Mouse (Mus musculus): ENCODE measurements around the gene Cdc37. TPM values are rescaled to one million over a fixed set of nuclear protein-coding genes. Genes with fewer than 3 reads are reported as not detected.

Cdc37 gene
- total RNA-seq, 2 experiments from 2014 or later, result 128 to 131 TPM

DNA sequence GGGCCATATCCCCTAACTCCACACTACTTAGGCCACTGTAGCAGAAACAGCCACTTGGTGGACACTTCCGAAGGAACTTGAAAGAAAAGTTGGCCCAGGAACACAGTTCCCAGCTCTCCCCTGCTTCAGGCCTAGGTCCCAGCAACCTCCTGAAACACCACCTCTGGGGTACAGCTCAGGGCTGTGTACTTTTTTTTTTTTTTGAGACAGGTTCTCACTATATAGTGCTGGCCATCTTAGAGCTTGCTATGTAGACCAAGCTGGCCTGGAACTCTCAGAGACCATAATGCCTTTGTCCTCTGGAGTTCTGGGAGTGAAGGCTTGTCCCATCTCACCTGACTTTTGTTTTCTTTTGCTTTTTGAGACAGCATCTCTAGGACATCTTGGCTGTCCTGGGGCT lies 19.4 kb upstream of the Cdc37 start:
- intact Hi-C loops (cut with DNase I), result no loop called here
- DNase-seq (ENCODE audit: low spot score in 2 of 2), result no peak

DNA sequence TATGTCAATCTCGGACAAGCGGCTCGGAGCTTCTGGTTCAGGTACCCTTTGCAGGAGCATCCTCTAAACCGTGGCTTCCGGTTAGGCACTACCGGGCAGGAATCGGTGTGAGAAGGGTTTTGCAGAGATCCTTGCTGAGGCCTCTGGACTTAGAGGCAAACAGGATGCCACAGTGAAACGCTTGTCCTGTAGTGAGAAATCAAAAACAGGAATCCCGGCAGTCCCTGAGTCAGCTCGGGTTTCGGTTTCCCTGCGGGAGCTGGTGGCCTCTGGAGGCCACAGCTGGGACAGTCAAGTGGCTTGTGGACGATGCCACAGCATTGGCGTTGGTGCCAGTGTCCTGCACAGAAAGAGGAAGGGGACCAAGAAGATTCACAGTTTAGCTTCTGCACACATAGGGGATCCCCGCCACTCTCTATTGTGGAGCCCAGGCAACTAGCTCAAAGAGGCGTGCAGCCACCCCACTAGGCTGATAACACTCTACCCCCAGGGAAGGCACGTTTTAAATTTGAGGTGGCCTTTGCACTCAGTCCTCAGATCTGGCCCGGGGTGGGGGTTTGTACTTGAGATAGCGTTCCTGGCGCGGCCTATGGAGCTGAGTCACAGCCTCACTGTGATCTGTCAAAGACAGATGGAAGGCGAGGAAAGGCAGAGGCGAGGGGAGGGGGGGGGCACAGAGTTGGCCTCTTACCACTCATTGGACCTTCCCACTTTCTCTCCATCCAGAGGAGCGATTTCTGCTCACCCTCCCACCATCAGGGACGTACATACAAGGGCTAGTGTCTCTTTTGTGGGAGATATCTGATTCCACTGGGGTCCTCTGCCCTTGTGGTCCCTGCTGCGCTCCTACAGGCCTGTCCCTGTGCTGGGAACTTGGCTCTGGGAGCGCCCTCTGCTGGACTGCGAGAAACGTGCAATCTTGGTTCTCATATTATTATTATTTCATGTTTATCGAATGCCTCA lies 18.7 kb upstream of the Cdc37 start:
- intact Hi-C loops (cut with DNase I), result no loop called here
- DNase-seq (ENCODE audit: low spot score in 2 of 2), result peak; percentile 53 to 72

DNA sequence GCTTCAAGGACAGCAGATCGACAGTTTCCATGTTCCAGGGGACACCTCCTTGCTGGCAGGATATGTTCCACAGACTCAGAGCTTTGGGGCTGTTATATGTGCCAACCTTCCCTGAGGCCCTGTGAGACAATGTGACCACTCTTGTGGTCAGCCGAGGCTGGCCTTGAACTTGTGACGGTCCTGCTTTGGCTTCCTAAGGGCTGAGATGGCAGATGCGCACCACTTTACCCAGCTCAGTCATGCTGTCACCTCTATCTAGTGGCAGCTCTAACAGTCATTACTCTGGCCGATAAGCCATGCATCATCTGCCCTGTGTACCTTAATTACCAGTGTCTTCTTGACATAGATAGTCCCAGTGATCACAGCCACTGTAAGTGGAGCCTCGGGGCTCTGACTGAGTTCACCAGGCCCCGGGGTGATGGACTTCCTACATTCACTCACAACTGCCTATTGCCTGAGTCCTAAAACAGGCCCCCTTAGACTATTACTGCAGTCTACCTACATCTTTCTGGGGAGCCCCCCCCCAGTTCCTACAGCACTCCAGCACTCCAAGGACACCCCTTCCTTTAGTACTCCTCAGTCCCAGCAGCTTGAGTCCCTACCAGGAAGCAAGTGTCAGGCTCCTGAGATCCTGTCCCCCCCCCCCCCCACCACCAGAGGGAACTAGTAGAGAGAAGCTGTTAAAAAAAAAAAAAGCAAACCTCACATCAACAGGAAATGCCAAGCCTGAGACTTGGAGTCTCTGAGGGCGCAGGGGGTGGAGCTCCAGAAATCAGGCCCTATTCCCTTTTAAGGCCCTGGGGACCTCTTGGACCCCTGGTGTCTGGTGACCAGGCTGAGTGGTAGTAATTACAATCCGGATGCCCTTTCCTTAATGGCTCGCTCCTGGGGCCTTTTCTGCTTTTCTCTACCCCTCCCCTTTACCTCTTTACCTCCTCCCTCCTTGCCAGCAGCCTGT lies 17.6 kb upstream of the Cdc37 start:
- intact Hi-C loops (cut with DNase I), result no loop called here
- no peak for DNase-seq (ENCODE audit: low spot score in 2 of 2)

DNA sequence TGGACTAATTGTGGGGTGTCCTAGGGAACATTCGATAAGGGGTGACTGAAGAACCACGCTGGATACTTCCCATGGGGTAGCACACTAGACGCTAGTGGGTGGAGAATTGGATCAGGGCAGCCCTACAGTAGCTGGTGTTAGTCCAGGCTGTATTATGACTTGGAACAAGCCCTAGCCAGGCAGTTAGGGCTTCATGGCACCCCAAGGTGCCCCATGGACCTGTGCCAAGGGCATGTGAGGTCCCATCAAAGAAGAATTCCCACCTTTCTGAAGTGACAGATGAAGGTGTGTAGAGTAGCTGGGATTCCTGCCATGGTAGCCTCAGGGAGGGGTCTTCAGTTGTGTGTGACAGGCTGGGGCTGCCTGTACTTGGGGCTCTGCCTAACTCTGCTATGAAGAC lies 16.7 kb upstream of the Cdc37 start:
- intact Hi-C loops (cut with DNase I), result no loop called here
- DNase-seq (ENCODE audit: low spot score in 2 of 2), result peak in 1 of 2 experiments; percentile 25

DNA sequence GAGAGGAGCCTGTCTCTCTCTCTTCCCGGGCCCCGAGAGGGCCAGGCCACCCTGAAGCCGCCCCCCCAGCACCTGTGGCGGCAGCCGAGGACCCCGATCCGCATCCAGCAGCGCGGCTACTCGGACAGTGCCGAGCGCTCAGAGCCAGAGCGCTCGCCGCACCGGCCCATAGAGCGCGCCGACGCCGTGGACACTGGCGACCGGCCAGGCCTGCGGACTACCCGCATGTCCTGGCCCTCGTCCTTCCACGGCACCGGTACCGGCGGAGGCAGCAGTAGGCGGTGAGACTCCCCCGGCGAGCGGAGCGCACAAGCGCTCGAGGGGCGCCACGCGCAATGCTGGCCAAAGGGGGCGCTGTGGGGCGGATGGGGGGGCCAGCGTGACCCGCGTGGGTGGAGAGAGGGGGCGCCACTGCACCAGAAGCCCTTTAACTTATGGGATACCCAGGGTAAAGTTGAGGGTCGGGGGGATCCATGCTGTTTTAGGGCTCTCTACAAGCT lies 16.2 kb upstream of the Cdc37 start:
- intact Hi-C loops (cut with DNase I), result no loop called here
- DNase-seq (ENCODE audit: low spot score in 2 of 2), result peak; percentile 46 to 58

DNA sequence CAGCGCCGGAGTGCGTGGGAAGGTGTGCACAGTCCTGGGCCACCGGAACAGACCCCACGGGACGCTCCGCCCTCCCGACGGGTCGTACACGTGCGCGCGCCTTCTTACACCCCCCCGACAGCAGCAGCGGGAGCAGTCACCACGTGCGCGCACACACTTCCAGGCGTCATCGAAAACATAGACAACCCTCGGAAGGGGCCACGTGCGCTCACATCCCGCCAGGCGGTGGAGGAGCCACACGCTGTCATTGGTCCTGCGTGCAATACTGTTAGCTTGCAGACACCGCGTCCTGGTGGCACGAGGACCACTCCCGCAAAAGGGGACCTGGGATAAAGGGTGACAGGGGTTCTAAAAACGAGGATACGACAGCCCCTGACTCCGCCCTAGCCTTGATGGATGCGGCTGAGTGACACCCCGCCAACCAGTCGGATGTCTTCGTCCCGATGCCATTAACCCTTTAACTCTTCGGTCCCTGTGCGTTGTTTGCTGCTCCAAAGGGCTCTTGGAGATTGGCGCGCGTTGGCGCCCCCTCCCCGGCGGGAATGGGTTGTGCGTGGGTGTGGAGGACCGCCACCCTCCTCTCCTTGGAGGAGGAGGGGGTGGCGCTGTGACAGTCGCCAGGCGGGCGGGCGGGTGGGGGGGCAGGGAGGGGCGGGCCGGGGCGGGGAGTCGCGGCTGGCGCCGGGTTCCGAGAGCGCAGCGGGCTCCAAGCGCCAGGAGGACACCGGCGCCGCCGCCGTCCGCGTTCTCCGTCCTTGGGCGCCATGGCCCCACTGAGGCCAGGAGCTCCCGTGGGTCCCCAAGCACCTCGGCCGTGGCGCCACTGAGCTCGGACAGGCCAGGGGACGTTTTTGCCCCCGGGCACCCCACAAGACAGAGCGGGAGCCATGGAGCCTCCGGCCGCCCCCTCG lies 15.5 kb upstream of the Cdc37 start, which contains the start of gene Pde4a:
Gene Pde4a (plus strand): TSS at position 674 of the 911 bp plus-strand sequence.
- DNase-seq (ENCODE audit: low spot score in 2 of 2), result peak; percentile 83 to 94
- intact Hi-C loops (cut with DNase I), result no loop called here

DNA sequence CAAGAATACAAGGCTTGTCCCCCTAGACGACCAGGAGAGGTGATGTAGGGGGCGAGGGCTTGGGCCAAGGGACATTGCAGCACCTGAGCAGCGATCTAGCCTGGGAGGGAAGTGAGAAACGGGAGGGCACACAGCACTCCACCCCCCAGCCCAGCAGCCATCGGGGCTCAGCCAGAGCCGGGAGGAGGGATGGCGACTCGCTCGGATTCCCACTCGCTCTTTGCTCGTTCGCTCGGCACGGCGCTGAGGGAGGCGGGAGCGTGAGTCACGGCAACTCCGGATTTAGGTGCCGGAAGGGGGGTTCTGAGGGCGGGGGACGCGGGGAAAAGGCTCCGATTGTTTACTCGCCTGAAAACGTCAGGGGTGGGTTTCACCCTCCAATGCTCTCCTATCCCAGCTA lies 14.3 kb upstream of the Cdc37 start:
- intact Hi-C loops (cut with DNase I), result loop anchor here (5.0 kb wide), 1 partner anchor 33 kb away; no protein-coding TSS in a partner anchor

DNA sequence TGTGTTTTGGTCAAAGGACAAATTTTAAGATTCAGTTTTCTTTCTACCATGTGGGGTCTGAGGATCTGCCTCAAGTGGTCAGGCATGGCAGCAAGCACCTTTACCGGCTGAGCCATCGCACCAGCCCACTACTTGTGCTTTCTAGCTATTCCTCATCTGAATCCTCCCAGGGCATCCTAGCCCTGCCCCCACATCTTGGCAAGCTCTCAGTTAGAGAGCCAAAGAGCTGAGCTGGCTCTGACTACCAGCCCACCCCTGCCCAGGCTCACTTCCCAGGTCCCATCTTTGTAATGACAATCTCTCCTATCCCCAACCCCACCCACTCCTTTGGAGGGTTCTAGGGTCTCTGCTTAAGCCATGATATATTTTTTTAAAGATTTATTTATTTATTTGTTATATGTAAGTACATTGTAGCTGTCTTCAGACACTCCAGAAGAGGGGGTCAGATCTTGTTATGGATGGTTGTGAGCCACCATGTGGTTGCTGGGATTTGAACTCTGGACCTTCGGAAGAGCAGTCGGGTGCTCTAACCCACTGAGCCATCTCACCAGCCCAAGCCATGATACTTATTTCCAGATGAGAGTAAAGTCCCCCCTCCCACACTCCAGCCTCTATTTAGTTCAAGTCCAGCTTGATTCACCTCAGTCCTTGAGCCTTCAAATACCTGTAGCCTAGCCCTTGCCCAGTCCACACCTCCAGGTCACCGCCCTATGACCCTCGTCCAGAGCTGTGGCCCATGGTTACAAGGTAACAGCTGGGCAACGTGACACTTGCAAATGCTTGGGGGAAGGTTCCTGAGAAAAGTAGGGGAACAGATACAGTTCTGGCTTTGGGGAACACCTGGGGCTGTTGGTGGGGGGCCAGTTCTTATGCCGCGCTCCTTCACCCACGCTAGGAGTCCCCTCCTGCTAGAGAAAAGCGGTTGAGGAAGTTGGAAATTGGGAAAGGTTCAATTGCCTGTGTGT lies 13.6 kb upstream of the Cdc37 start:
- peak; percentile 44 to 60 for DNase-seq (ENCODE audit: low spot score in 2 of 2)
- intact Hi-C loops (cut with DNase I), result loop anchor here (5.0 kb wide), 1 partner anchor 34 kb away; no protein-coding TSS in a partner anchor

More for the DNA sequence above, 14.3 kb upstream of the Cdc37 start:
- DNase-seq (ENCODE audit: low spot score in 2 of 2), result peak; percentile 76 to 78

DNA sequence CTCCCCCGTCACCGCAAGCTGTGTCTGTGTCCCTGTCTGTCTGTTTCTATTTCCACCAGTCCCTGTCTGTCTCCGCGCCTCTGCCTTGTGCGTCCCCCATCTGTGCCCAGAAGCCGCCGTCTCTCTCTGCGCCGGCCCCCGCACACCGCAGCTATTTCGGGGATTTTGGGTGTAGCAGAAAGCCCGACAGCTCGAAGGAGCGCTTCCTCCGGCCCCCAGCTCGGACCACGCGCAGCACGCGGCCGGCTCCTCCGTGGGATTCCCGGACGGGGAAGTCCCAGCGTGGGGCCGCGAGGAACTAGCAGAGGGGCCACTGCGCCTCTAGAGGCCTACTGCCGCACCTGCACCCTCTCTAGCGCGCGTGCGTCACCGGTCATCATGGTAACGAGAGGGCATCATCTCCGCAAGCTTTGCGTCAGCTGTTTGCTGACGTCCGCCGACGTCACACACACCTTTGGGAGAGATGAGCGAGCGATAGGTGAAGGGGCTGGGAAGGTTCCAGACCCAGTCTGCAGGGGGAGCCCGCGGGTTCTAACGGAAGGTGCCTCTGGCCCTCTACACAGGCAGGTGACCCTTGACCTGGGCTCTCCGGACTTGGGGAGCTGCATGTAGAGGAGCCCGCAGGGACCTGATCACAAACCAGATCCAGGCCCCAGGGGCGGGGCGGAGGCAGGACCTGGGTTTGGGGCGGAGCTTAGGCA lies 11.6 kb upstream of the Cdc37 start:
- intact Hi-C loops (cut with DNase I), result loop anchor here (5.0 kb wide), 1 partner anchor 36 kb away; no protein-coding TSS in a partner anchor
- DNase-seq (ENCODE audit: low spot score in 2 of 2), result peak; percentile 95 to 96

DNA sequence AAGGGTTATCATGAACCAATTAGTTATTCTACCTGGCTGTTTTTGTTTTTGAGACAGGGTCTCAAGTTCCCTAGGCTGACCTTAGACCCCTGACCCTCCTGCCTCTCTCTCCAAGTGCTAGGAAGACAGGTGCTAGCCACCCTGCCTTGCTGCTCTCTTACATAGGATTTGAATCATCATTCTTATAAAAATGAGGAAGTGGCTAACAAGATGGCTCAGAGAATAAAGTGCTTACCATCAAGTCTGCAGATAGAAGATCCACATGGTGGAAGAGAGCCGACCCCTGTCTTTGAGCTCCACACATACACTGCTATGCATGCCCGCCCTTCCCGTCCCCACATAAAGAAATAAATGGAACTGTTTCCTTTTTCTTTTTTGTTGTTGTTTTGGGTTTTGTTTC lies 5.0 kb upstream of the Cdc37 start:
- intact Hi-C loops (cut with DNase I), result loop anchor here (5.0 kb wide), 1 partner anchor 68 kb away; no protein-coding TSS in a partner anchor
- DNase-seq (ENCODE audit: low spot score in 2 of 2), result no peak

DNA sequence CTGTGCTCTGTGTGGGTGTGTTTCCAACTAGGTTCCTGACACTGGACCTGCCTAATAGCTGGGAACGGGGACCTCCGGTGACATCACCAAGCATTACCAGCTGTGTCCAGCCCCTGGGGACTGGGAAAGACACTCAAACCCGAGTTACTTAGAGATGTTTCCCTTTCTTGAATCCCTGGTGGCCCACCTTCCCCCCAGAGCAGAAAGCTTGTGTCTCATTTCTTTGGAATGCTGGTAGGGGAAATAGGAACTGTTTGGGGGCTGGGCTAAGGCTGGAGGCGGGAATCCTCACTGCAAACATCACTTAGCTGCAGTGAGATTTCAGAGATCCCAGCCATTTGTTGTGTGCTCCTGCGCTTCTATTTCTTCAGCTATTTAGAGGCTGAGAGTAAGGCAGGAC lies 4.1 kb upstream of the Cdc37 start:
- intact Hi-C loops (cut with DNase I), result loop anchor here (5.0 kb wide), 1 partner anchor 68 kb away; no protein-coding TSS in a partner anchor

DNA sequence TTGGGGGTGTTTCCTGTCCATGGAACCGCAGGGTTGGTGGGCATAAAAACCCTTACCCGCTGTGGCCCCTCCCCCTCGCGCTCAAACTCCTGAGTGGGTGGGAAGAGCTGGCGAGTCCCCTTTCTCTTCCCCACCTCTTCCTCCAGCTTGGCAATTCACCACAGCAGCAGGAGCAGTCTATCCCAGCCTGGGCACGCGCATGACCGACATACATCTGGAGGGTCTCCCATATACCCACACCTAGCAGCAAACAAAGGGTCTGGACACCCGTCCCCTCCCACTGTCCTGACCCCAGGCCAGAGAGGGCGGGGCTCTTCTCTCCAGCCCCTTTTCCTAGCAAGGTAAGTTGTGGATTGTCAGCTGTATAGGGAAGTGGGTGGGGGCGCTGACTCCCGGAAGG lies 3.5 kb upstream of the Cdc37 start:
- DNase-seq (ENCODE audit: low spot score in 2 of 2), result no peak

More for the DNA sequence above, 4.1 kb upstream of the Cdc37 start:
- peak in 1 of 2 experiments; percentile 40 for DNase-seq (ENCODE audit: low spot score in 2 of 2)

DNA sequence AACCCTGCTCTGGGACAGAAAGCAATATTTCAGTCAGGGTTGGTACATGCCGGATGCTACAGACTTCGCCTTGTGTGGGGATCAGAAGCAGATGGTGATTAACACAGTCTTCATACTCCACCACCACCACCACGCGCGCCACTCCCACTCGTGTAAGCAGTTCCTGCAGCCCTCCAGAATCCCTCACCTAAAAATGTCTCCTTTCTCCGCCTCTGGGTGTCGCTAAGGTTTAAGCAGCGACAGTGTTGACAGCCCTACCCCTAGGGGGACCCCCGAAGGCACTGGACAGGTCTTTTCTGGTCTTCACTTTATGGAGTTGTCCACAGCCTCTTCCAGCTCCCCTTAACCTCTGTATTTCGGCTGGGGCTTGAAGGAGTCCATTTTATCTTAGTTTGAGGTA lies 2.9 kb upstream of the Cdc37 start:
- intact Hi-C loops (cut with DNase I), result loop anchor here (5.0 kb wide), 1 partner anchor 70 kb away; no protein-coding TSS in a partner anchor
- peak; percentile 75 for DNase-seq (ENCODE audit: low spot score in 2 of 2)

More for the DNA sequence above, 3.5 kb upstream of the Cdc37 start:
- intact Hi-C loops (cut with DNase I), result loop anchor here (5.0 kb wide), 1 partner anchor 69 kb away; no protein-coding TSS in a partner anchor

DNA sequence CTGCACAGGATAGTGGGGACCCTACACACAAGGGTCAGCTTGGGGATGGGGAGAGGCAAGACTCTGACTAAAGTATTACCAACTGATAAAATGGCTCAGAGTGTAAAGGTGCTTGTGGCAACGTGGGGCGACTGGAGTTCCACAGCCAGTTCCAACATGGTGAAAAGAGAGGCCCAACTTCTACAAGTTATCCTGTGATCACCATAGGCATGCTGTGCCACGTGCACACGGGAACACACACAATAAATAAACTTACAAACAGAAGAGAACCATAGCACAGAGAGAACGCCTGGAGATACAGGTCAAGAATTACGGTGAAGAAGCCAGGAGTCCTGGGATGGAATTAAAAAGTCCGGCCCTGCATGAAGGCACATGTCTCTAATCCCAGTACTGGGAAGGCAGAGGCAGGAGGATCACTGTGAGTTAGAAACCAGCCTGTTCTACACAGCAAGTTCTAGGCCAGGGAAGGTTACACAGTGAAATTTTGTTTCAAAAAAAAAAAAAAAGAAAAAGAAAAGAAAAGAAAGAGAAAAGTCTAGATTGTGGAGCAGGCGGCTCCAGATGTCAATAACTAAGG lies 617 bp downstream of the Cdc37 start:
- intact Hi-C loops (cut with DNase I), result no loop called here

DNA sequence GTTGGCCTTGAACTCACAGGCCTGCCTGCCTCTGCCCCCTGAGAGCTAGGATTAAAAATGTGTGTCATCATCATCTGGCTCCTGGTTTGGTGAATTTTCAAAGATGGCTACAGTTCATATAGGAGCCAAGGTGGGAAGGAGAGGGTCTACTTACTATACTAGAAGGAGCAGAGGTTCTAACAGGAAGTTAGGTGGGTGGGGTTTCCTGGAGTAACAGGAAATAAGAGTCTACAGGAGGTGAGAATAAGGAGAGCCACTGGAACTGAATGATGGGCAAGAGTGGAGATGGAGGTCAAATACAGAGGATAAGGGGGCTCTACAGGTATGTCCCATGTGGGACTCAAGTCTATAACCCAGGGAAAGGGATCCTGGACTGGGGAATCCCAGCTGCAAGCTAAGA lies 1.4 kb downstream of the Cdc37 start:
- intact Hi-C loops (cut with DNase I), result no loop called here
- DNase-seq (ENCODE audit: low spot score in 2 of 2), result no peak

More for the DNA sequence above, 617 bp downstream of the Cdc37 start:
- no peak for DNase-seq (ENCODE audit: low spot score in 2 of 2)

DNA sequence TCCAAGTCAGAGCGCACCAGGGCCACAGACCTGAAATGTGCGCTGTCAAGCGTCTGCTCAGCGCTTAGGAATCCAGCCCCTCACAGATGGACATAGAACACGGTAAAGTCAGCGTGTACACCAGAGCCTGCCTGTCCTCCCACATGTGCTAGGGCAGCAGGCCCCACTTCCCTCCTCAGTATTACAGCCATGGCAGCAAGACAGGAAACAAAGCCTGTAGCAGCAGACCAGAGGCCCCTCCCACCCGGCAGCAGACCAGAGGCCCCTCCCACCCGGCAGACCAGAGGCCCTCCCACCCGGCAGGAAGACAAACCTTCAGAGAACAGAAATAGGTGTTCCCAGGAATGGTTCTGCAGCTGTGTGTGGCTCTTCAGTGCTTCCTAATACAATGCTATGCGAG lies 3.1 kb downstream of the Cdc37 start:
- intact Hi-C loops (cut with DNase I), result no loop called here
- no peak for DNase-seq (ENCODE audit: low spot score in 2 of 2)
